Mouse (Mus musculus) midbrain, embryonic 11.5 days (tissue): ENCODE data around the gene Gm20605. TPM values are rescaled to one million over a fixed set of nuclear protein-coding genes. Genes with fewer than 3 reads are reported as not detected.
A peak's percentile ranks its signal among the peaks of the same experiment; 100 is the strongest.

Experiments
- ATAC-seq: fragments of 200-750 bp; cut with Nextera tagmentation; 2 replicates; pipeline ENCODE4 v1.8.0; 2017; ENCODE audit warnings: moderate TSS enrichment, moderate library complexity; ENCODE audit not compliant: low FRiP score
- DNase-seq: peaks from one replicate; pipeline ENCODE4 v3.0.0; 2015; ENCODE audit warnings: low spot score; ENCODE audit errors: missing footprints
- H3K27ac ChIP-seq: fragments of 300-500 bp; sonication (generic); 2 replicates; pipeline ENCODE4 v1.5.1; 2014; ENCODE audit warnings: low read depth, low read length
- H3K27me3 ChIP-seq: fragments of 300-500 bp; sonication (generic); 2 replicates; pipeline ENCODE4 v1.6.1; 2014; ENCODE audit warnings: mild to moderate bottlenecking, low read length, moderate library complexity, mixed read lengths; ENCODE audit not compliant: control insufficient read depth, insufficient read depth
- H3K36me3 ChIP-seq: fragments of 300-500 bp; sonication (generic); 2 replicates; pipeline ENCODE4 v1.6.1; 2014; ENCODE audit warnings: mild to moderate bottlenecking, low read length, moderate library complexity, mixed read lengths; ENCODE audit not compliant: control insufficient read depth, insufficient read depth
- H3K4me1 ChIP-seq: fragments of 300-500 bp; sonication (generic); 2 replicates; pipeline ENCODE4 v1.6.1; 2014; ENCODE audit warnings: low read length; ENCODE audit not compliant: control insufficient read depth, insufficient read depth
- H3K4me2 ChIP-seq: fragments of 300-500 bp; sonication (generic); 2 replicates; pipeline ENCODE4 v1.6.1; 2014; ENCODE audit warnings: mild to moderate bottlenecking, moderate library complexity
- H3K4me3 ChIP-seq: fragments of 300-500 bp; sonication (generic); 2 replicates; pipeline ENCODE4 v1.5.1; 2014; ENCODE audit warnings: low read depth, low read length
- H3K9ac ChIP-seq: fragments of 300-500 bp; sonication (generic); 2 replicates; pipeline ENCODE4 v1.6.1; 2014; ENCODE audit warnings: low read length
- H3K9me3 ChIP-seq: fragments of 300-500 bp; sonication (generic); 2 replicates; pipeline ENCODE4 v1.6.1; 2016; ENCODE audit warnings: low read length; ENCODE audit not compliant: control insufficient read depth
- WGBS: fragments of 180-500 bp; shearing (Covaris S2); extraction: QIAGEN DNeasy Blood & Tissue Kit; methylation state at CpG from one replicate; pipeline ENCODE4 v1.1.7; 2014; 5-methylcytosine and 5-hydroxymethylcytosine counted together
- polyA plus RNA-seq: library from polyadenylated mRNA; unstranded; fragments of >200 nt; fragmentation: Nextera tagmentation; extraction: Ambion mirVana; gene quantifications from 2 replicates; pipeline ENCODE4 v1.2.1, GENCODE M21; 2014

Gm20605 gene
- polyA plus RNA-seq, 1 experiment from 2014 or later: 4.5 TPM

DNA sequence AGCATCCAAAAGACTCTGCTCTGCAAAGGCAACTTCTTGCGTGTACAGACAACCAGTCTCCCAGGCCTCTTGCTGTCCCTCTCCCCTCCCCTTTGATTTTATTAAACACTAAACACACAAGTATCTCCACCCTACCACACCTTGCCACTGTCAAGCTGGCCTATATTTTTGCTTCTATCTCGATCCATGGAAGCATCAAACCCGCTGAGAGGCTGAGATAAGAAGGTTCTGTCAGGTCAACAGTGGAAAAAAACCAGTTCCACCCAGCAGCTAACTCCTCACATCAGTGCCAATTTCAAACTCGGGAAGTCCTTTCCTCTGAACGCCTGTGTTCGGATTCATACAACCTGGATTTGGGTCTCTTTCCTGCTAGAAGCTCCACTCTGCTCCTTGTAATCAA, 44.0 kb downstream of the Gm20605 start:
- H3K4me2 ChIP-seq: no peak overlapping the region
- H3K9me3 ChIP-seq: no peaks in the 10 kb centered on the region
- DNase-seq (no peak), ATAC-seq (no peak)
- no peak overlapping the region for H3K4me3 ChIP-seq
- H3K4me1 ChIP-seq: no peaks in the 10 kb centered on the region
- H3K27ac ChIP-seq: no peak overlapping the region
- H3K9ac ChIP-seq: no peak overlapping the region
- H3K27me3 ChIP-seq: no peaks in the 10 kb centered on the region
- WGBS: 93% methylated on average over 6 of the region's 6 CpGs
- no peaks in the 10 kb centered on the region; the same call in 1 of the 2 replicates for H3K36me3 ChIP-seq

DNA sequence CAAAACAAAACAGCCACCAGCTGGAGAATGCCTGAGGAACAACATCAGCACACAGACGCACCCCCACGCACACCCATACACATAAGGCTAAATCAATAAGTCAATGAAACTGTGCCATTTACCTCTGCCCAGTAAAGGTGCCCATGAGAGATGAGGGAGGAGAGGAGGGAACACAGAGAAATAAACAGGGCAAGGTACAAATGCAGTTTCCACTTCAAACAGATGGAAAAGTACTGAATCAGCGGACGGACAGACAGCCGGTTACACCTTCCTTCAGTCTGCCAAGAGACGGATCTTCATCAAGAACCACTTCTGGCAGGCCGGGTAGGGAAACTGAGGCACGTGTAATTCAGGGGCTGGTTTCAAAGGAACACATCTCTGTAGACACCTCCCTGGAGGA, 45.8 kb downstream of the Gm20605 start:
- no peaks in the 10 kb centered on the region; the same call in 1 of the 2 replicates for H3K36me3 ChIP-seq
- ATAC-seq (no peak), DNase-seq (no peak)
- 94% methylated on average over 8 of the region's 8 CpGs for WGBS
- no peak overlapping the region for H3K4me3 ChIP-seq
- no peaks in the 10 kb centered on the region for H3K9me3 ChIP-seq
- H3K4me1 ChIP-seq: no peaks in the 10 kb centered on the region
- H3K4me2 ChIP-seq: no peak overlapping the region
- H3K9ac ChIP-seq: no peak overlapping the region
- H3K27me3 ChIP-seq: no peaks in the 10 kb centered on the region
- H3K27ac ChIP-seq: no peak overlapping the region

DNA sequence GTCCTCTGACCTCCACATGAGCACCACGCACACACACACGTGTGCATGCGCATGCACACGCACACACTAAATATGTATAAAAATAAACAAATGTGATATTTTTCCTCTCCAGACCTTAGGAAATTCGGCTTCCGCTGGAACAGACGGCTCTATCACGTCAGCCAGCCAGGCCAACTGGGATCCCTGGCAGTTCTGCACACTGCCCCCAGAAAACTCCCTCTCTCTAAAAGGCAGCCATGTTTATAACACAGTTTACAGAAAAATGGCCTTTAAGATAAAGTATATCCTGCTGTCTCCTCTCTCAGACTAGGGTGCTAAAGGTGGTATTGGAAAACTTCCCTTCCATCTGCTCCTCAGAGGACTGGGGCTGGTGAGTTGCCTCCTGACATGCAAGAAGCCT, 48.9 kb downstream of the Gm20605 start:
- Histone ChIP-seq H3K36me3 (no peaks in the 10 kb centered on the region; the same call in 1 of the 2 replicates), H3K27me3 (no peaks in the 10 kb centered on the region), H3K9me3 (no peaks in the 10 kb centered on the region), H3K27ac (no peak overlapping the region), H3K4me3 (no peak overlapping the region), H3K4me1 (peaks cover 4% of the 10 kb centered on the region), H3K4me2 (no peak overlapping the region), H3K9ac (no peak overlapping the region)
- no peak for DNase-seq
- whole genome bisulfite sequencing: 98% methylated on average over 8 of the region's 8 CpGs
- ATAC-seq: no peak

DNA sequence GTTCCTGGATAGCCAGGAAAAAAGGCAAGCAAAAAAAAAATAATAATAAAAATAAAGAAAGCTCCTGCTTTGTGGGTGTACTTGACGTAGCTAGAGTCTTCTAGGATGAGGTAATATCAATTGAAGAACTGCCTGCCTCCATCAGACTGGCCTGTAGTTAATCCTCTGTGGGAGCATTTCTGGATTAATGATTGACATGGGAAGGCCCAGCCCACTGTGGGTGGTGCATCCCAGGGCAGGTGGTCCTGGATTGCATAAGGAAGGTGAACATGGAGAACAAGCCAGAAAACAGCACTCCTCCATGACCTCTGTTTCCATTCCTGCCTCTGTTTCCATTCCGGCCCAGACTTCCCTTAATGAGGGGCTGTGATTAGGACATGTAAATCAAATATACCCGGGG, 49.8 kb downstream of the Gm20605 start:
- Histone ChIP-seq H3K9ac (no peak overlapping the region), H3K27ac (no peak overlapping the region), H3K4me1 (peaks cover 13% of the 10 kb centered on the region), H3K36me3 (no peaks in the 10 kb centered on the region; the same call in 1 of the 2 replicates), H3K4me2 (no peak overlapping the region), H3K4me3 (no peak overlapping the region), H3K27me3 (no peaks in the 10 kb centered on the region), H3K9me3 (no peaks in the 10 kb centered on the region)
- WGBS: 86% methylated on average over 3 of the region's 3 CpGs
- ATAC-seq: no peak
- DNase-seq: no peak

DNA sequence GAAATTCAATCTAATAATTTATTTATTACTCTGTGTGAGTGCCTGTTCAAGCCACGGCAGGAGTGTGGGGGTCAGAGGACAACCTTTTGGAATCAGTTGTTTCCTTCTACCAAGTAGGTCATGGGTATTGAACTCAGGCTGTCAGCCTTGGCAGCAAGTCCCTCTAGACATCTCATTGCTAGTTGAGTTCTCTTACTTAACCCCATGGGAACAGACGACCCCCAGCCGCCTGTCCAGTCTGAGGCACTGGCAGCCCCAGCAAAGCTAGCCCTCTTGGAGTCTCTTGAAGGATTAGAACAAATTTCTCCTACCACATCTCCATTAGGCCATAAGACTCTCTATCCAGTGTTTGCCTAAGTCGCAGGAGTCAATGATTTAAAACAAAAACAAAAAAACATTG, 50.8 kb downstream of the Gm20605 start:
- no peaks in the 10 kb centered on the region for H3K27me3 ChIP-seq
- no peak overlapping the region for H3K27ac ChIP-seq
- no peaks in the 10 kb centered on the region; the same call in 1 of the 2 replicates for H3K36me3 ChIP-seq
- peaks cover 16% of the 10 kb centered on the region for H3K4me1 ChIP-seq
- no peaks in the 10 kb centered on the region for H3K9me3 ChIP-seq
- no peak overlapping the region for H3K4me3 ChIP-seq
- H3K9ac ChIP-seq: no peak overlapping the region
- DNase-seq (no peak), ATAC-seq (no peak)
- 92% methylated on average over 4 of the region's 4 CpGs for WGBS
- H3K4me2 ChIP-seq: no peak overlapping the region

DNA sequence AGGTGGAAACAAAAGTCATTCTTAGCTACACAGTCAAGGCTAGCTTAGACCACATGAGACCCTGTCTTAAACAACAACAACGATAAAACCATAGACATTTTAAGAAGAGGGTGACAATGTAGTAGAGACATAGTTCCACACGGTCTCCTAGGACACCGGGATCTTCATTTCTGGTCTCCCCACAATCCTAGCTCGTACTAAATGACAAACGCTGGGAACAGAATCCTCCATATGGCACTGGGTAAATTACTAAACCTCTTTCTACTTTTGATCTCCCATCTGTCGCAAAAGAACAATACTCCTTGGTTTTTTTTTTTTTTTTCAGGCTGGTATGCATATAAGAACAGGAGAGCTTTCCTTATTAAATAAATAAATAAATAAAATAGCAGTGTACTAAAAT, 53.6 kb downstream of the Gm20605 start:
- Histone ChIP-seq H3K9me3 (no peaks in the 10 kb centered on the region), H3K27ac (no peak overlapping the region), H3K4me3 (no peak overlapping the region), H3K4me2 (0 out of 2 replicates have a peak overlapping the region, but pooled peaks have one; percentile 11), H3K36me3 (no peaks in the 10 kb centered on the region), H3K27me3 (no peaks in the 10 kb centered on the region), H3K9ac (no peak overlapping the region), H3K4me1 (peaks cover 16% of the 10 kb centered on the region)
- 84% methylated on average over 6 of the region's 6 CpGs for WGBS
- DNase-seq (no peak), ATAC-seq (no peak)

DNA sequence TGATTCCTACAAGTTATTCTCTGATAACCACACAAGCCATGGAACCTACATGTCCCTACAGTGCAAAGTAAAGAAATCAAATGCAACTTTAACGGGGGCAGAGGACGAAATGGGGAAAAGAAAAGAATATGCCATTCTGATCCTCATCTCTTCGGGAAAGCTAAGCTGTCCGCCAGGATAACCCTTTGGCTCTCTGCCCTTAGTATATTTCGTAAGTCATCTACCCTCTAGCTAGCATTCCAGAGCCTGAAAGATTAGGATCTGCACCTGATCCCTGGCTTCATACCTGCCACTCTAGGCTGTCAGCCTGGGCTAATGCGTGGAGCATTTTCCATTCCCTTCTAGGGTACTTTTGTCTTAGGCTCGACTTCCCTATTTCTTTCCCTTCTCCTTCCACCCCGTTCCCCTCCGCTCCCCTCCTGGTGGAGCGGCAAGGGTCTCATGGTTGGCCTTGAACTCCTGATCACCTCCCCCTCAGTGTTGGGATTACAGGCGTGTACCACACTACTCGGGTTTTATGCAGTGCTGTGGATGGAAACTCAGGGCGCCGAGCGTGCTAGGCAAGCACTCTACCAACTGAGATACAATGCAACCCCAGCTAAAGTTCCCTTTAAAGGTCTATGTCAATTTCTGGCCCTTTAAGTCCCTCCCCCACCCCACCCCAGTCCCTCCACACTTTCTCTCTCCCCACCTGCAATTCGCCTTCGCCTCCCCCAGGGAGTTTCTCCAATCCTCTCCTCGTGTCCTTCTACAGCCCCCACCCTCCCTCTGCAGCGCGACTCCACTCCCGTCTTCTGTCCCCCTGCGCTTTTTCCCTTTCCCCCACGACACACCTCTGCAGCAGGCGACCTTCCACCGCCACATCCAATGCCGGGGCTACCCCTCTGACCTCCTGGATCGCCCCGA, 54.7 kb downstream of the Gm20605 start:
- ATAC-seq (peak; percentile 35), DNase-seq (peak; percentile 91)

DNA sequence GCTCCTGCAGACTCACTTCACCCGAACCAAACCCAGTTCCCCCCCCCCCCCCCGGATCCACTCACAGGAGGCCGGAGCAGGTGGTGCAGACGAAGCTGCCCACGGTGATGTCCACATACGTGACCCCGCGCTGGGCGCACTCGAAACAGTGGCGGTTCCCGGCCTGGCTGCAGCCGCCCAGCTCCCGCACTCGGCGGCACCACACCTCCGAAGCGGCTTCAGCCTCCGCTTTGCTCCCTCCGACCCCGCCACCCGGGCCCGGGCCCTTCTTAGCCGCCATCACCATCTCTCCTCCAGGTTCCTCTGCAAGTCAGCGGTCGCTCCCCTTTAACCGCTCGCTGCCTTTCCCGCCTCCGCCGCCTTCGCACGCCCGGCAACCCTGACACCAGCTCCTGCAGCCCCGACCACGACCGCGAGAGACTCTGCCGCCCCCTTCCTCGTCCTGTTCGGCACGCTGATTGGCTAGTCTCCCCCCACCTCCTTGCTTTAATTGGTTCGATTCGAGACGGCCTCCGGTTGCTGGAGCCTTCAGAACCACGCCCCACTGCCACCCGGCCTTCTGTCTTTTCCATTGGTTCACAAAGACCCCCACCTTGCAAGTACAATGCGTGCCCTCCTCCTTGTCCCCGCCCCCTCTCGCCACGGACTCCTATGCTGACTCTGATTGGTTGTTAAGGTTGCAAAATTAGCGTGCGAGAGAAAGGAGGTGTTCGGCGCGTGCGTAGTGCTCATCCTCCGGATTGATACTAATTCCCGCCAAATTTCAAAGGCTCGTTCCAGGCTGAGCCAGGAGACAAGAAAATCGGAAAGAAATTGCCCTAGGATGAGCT, 55.5 kb downstream of the Gm20605 start, which contains the start of gene Agfg2:
Gene Agfg2, minus strand, starts transcription at position 433 of the 830 bp plus-strand sequence.
- Histone ChIP-seq H3K27ac (peak within 1 kb of the TSS; percentile 21; the same call in 1 of the 2 replicates), H3K27me3 (no peaks in the 10 kb centered on the region), H3K4me2 (peak within 1 kb of the TSS; percentile 91), H3K4me3 (peak within 1 kb of the TSS; percentile 67), H3K4me1 (peaks cover 16% of the 10 kb centered on the region), H3K9me3 (no peaks in the 10 kb centered on the region), H3K9ac (peak within 1 kb of the TSS; percentile 73), H3K36me3 (no peaks in the 10 kb centered on the region)
- DNase-seq: peak; percentile 98
- ATAC-seq: peak; percentile 98
- under 1% methylated on average over 62 of the region's 62 CpGs for WGBS

More for the DNA sequence above, 54.7 kb downstream of the Gm20605 start:
- Histone ChIP-seq H3K9ac (peak overlapping the region; percentile 73), H3K4me1 (peaks cover 16% of the 10 kb centered on the region), H3K4me3 (peak overlapping the region; percentile 67), H3K9me3 (no peaks in the 10 kb centered on the region), H3K27ac (peak overlapping the region; percentile 21; the same call in 1 of the 2 replicates), H3K27me3 (no peaks in the 10 kb centered on the region), H3K4me2 (peak overlapping the region; percentile 91), H3K36me3 (no peaks in the 10 kb centered on the region)
- 17% methylated on average over 28 of the region's 28 CpGs for WGBS
